Mouse (Mus musculus) heart, postnatal 14 days (tissue): Measurements from ENCODE around the gene Defb23. TPM values are rescaled to one million over a fixed set of nuclear protein-coding genes. Genes with fewer than 3 reads are reported as not detected.

Experiments
- total RNA-seq, 2 experiments: library from RNA; stranded (reverse); gene quantifications; 2 replicates each; pipeline ENCODE4 v1.2.3; 2021

The Defb23 gene
- total RNA-seq, 2 experiments from 2014 or later = not detected

Other genes starting within 250 kb of the Defb23 start
- 100 to 1,000 TPM in 1 of 2 experiments, 10 to 100 TPM in 1; 98.1 to 101 TPM for gene Csnk2a1, start 237.8 kb downstream of the Defb23 start, total RNA-seq
- gene Tbc1d20, start 170.8 kb downstream of the Defb23 start, total RNA-seq = 10 to 100 TPM; 47.5 to 52.1 TPM
- 10 to 100 TPM; 69.1 to 71.2 TPM for gene Rbck1, start 132.0 kb downstream of the Defb23 start, total RNA-seq
- gene Trib3, start 120.6 kb downstream of the Defb23 start, total RNA-seq = 1 to 10 TPM; 3.2 to 3.4 TPM
- gene Nrsn2, start 88.0 kb downstream of the Defb23 start, total RNA-seq = not detected
- 10 to 100 TPM; 14.4 to 15.5 TPM for gene Sox12, start 66.6 kb downstream of the Defb23 start, total RNA-seq
- gene Zcchc3, start 49.6 kb downstream of the Defb23 start, total RNA-seq = 10 to 100 TPM; 12.0 TPM
- gene 6820408C15Rik, start 49.0 kb downstream of the Defb23 start, total RNA-seq = 1 to 10 TPM; 2.6 to 2.7 TPM
- not detected for gene Defb20, start 12.4 kb upstream of the Defb23 start, total RNA-seq
- not detected for gene Defb22, start 25.5 kb upstream of the Defb23 start, total RNA-seq
- gene Defb26, start 47.1 kb upstream of the Defb23 start, total RNA-seq = not detected
- gene Defb28, start 53.6 kb upstream of the Defb23 start, total RNA-seq = not detected
- not detected for gene Defb29, start 75.5 kb upstream of the Defb23 start, total RNA-seq
- gene Gm17416, start 104.7 kb upstream of the Defb23 start, total RNA-seq = not detected
- not detected for gene Defb21, start 108.1 kb upstream of the Defb23 start, total RNA-seq
- gene Defb19, start 115.7 kb upstream of the Defb23 start, total RNA-seq = not detected
- not detected for gene Defb45, start 134.8 kb upstream of the Defb23 start, total RNA-seq
- not detected for gene Defb36, start 139.7 kb upstream of the Defb23 start, total RNA-seq
- not detected for gene Defb25, start 158.4 kb upstream of the Defb23 start, total RNA-seq
- 10 to 100 TPM in 1 of 2 experiments, 1 to 10 TPM in 1; 9.1 to 11.9 TPM for gene Rem1, start 162.3 kb upstream of the Defb23 start, total RNA-seq
- 10 to 100 TPM; 38.7 to 42.4 TPM for gene H13, start 204.8 kb upstream of the Defb23 start, total RNA-seq
- 10 to 100 TPM; 17.4 to 18.7 TPM for gene Mcts2, start 222.4 kb upstream of the Defb23 start, total RNA-seq